Mouse (Mus musculus) embryonic facial prominence, embryonic 13.5 days (tissue): ENCODE data around the gene Htatip2. TPM values are rescaled to one million over a fixed set of nuclear protein-coding genes. Genes with fewer than 3 reads are reported as not detected.

ENCODE experiments used
- ATAC-seq: fragments of 200-750 bp; cut with Nextera tagmentation; 2 replicates; pipeline ENCODE4 v1.8.0; 2017; ENCODE audit warnings: low read depth; ENCODE audit not compliant: insufficient number of reproducible peaks, insufficient read depth, low FRiP score, low TSS enrichment
- H3K27ac ChIP-seq: fragments of 300-500 bp; sonication (generic); 2 replicates; pipeline ENCODE4 v1.5.1; 2015; ENCODE audit warnings: moderate library complexity, mild to moderate bottlenecking, inconsistent platforms
- H3K27me3 ChIP-seq: fragments of 300-500 bp; sonication (generic); 2 replicates; pipeline ENCODE4 v1.6.1; 2015; ENCODE audit warnings: mild to moderate bottlenecking, inconsistent platforms
- H3K36me3 ChIP-seq: fragments of 300-500 bp; sonication (generic); 2 replicates; pipeline ENCODE4 v1.6.1; 2015; ENCODE audit warnings: mild to moderate bottlenecking, inconsistent platforms
- H3K4me1 ChIP-seq: fragments of 300-500 bp; sonication (generic); 2 replicates; pipeline ENCODE4 v1.6.1; 2015; ENCODE audit warnings: inconsistent platforms
- H3K4me2 ChIP-seq: fragments of 300-500 bp; sonication (generic); 2 replicates; pipeline ENCODE4 v1.6.1; 2015; ENCODE audit warnings: moderate library complexity, mild to moderate bottlenecking, inconsistent platforms
- H3K4me3 ChIP-seq: fragments of 300-500 bp; sonication (generic); 2 replicates; pipeline ENCODE4 v1.5.1; 2015; ENCODE audit warnings: mild to moderate bottlenecking, inconsistent platforms
- H3K9ac ChIP-seq: fragments of 300-500 bp; sonication (generic); 2 replicates; pipeline ENCODE4 v1.6.1; 2015; ENCODE audit warnings: mild to moderate bottlenecking, inconsistent platforms
- H3K9me3 ChIP-seq: fragments of 300-500 bp; sonication (generic); 2 replicates; pipeline ENCODE4 v1.6.1; 2016; ENCODE audit warnings: inconsistent platforms
- WGBS: fragments of 180-500 bp; shearing (Covaris S2); methylation state at CpG from one replicate; pipeline ENCODE4 v1.1.7; 2015; ENCODE audit warnings: mixed read lengths; 5-methylcytosine and 5-hydroxymethylcytosine counted together
- polyA plus RNA-seq: library from polyadenylated mRNA; unstranded; fragments of >200 nt; fragmentation: Nextera tagmentation; extraction: Ambion mirVana; gene quantifications from 2 replicates; pipeline ENCODE4 v1.2.1, GENCODE M21; 2015

The Htatip2 gene
- polyA plus RNA-seq, 1 experiment from 2014 or later, result 10.0 TPM

DNA sequence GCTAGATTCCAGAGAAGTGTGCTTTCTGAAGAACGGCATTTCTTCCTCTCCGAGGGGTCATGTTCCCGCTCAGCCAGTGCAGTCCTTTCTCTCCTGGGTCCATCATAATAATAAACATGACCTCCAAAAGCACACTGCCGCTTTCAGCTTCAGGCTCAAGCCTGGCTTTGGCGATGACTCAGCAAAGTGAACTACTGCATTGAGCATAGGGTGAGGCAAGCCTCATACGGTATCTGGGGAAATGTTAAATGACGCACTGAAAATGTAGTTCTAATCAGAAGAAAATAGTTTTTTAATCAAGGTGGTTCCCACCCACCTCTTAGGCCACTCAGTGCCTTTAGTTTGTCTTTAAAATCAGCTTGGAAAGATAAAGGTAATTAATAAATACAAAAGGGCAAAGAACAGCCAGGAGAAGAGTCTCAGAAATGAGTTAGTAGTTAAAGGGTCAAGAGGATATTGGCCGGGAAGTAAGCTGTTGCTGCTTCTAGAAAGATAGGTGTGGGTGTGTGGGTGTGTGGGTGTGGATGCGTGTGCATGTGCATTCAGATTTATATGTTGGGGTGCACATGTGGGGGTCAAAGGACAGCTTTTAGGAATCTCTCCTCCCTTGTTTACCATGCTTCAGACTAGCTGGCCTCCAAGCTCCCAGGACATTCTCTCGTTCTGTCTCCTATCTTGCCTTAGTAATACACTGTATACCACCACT, 5.2 kb downstream of the Htatip2 start:
- Histone ChIP-seq H3K4me3 (no peak overlapping the region), H3K27ac (no peak overlapping the region), H3K9me3 (no peaks in the 10 kb centered on the region; the same call in 1 of the 2 replicates), H3K4me1 (peaks cover 2% of the 10 kb centered on the region), H3K9ac (no peak overlapping the region), H3K36me3 (no peaks in the 10 kb centered on the region), H3K27me3 (no peaks in the 10 kb centered on the region; the same call in 1 of the 2 replicates), H3K4me2 (no peak overlapping the region)
- WGBS, result 71% methylated on average over 10 of the region's 10 CpGs
- ATAC-seq, result no peak

DNA sequence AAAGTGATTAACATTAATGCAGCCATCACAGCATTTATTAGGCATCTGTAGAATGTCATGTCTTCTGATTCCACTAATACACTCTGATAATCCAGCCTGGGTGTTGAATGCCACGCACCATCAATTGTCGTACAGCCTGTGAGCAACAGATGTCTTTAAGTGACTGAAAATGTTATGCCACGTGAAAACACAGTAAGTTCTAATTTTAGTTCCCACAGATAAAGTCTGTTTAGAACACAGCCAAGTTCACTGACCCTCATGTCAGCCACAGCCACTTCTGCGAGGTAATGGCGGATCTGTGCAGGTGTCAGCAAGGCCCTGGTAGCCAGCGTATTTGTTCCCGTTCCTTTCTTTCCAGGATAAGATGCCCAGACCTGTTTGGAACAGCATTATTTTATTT, 7.3 kb downstream of the Htatip2 start:
- ATAC-seq, result no peak
- Histone ChIP-seq H3K4me3 (no peak overlapping the region), H3K27ac (no peak overlapping the region), H3K9ac (no peak overlapping the region), H3K9me3 (no peaks in the 10 kb centered on the region), H3K4me1 (no peaks in the 10 kb centered on the region), H3K27me3 (no peaks in the 10 kb centered on the region), H3K36me3 (no peaks in the 10 kb centered on the region), H3K4me2 (no peak overlapping the region)
- WGBS, result 90% methylated on average over 7 of the region's 7 CpGs

DNA sequence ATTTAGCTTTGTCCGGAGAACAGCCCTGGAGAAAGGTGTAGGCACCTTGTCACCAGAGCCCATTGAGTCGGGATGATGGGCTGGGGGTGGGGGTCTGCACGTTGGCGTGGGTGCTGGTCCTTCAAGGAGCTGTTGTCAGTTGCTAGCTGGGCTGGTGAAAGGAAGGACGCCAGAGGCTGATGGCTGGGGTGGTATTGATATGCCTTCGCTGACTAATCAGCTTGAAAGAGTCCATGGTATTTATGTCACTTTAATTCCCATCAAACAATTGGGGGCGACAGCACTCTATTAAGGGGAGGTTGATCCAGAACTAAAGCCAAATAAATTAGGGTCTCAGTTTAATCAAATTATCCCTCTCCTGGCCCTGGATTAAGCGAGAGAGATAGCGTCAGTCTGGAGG, 9.6 kb downstream of the Htatip2 start:
- H3K9me3 ChIP-seq, result no peaks in the 10 kb centered on the region
- ATAC-seq, result no peak
- H3K9ac ChIP-seq, result no peak overlapping the region
- no peaks in the 10 kb centered on the region for H3K27me3 ChIP-seq
- H3K27ac ChIP-seq, result no peak overlapping the region
- no peak overlapping the region for H3K4me2 ChIP-seq
- H3K36me3 ChIP-seq, result no peaks in the 10 kb centered on the region
- H3K4me1 ChIP-seq, result no peaks in the 10 kb centered on the region
- 45% methylated on average over 9 of the region's 9 CpGs for WGBS
- no peak overlapping the region for H3K4me3 ChIP-seq

DNA sequence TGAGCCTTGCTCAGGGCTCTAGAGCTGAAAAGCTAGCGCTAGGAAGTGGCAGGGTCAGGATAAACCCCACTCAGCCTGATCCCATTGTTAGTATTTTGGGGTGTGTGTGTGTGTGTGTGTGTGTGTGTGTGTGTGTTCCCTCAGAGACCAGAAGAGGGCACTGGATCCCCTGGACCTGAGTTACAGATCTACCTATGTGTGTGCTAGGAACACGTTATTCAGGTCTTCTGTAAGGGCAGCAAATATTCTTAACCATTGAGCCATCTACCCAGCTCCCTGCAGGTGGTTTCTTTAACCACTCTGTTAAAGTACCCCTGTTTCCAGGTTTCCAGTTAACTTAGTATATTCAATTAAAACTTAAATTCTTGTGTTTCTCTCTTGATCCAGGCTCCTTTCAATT, 15.5 kb downstream of the Htatip2 start:
- Histone ChIP-seq H3K36me3 (no peaks in the 10 kb centered on the region), H3K4me1 (peaks cover 5% of the 10 kb centered on the region; the same call in 1 of the 2 replicates), H3K4me2 (no peak overlapping the region), H3K9ac (no peak overlapping the region), H3K27ac (no peak overlapping the region), H3K27me3 (no peaks in the 10 kb centered on the region), H3K9me3 (no peaks in the 10 kb centered on the region), H3K4me3 (no peak overlapping the region)
- 95% methylated on average over 2 of the region's 2 CpGs for WGBS
- ATAC-seq, result no peak

DNA sequence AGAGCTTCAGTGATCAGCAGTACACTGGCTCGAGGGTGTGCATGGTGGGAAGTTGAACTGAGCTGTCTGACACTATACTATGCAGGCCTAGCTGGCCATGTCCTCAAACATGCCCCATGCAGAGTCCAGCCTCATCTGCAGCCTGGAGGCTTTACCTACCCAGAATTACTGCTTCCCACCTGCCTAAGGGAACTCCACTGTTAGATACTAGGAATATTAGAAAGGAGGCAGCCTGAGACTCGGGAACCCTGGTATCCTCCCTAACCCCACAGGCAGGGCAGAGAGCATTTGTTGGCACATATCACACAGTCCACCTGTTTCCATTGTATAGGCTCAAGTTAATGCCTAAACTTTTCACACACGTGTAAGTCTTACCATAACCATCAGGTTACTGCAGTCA, 18.7 kb downstream of the Htatip2 start:
- 53% methylated on average over 3 of the region's 3 CpGs for WGBS
- Histone ChIP-seq H3K4me2 (no peak overlapping the region), H3K36me3 (peaks cover 15% of the 10 kb centered on the region), H3K9ac (no peak overlapping the region), H3K27me3 (no peaks in the 10 kb centered on the region), H3K9me3 (no peaks in the 10 kb centered on the region), H3K27ac (no peak overlapping the region), H3K4me3 (no peak overlapping the region), H3K4me1 (peaks cover 14% of the 10 kb centered on the region)
- ATAC-seq, result 0 out of 2 replicates have a peak, but pooled peaks have one; percentile 1

DNA sequence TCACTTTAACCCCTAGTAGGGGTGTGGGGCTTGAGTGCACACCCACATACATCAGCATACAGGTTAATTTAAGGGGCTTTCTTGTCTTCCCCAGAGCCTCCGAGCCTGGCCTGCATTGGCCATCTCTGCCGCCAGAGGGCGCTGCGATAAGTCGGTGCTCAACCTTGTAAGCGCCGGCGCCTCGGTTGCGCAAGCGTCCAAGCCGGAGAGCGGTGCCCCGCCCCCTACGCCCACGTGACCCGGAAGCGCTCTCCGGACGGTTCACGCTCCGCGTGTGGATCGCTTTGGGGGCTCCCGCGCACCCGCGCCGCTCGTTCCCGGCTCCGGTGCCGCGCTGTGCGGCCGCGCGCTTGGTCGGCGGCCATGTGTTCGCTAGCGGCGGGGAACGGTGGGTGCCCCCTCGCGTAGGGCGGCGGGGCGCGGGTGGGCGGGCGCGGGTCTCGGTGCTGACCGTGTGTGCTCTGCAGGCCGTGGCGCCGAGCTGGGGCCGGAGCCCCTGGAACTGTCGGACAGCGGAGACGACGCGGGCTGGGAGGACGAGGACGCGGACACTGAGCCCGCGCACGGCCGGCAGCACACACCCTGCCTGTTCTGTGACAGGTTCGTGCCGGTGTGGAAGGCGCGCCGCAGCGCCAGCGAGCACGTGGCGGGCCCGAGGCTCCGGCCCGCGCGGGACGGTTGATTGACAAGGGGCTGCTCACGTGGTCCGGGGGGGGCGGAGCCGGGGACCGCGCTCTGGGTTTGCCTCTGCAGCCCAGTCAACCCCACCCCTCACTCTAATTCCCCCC, 19.4 kb downstream of the Htatip2 start, which contains the start of gene Prmt3:
TSS of gene Prmt3 (plus strand) at position 233 of the 788 bp plus-strand sequence.
- ATAC-seq, result peak; percentile 89
- H3K9me3 ChIP-seq, result no peaks in the 10 kb centered on the region
- WGBS, result under 1% methylated on average over 88 of the region's 92 CpGs
- peak within 1 kb of the TSS; percentile 79 for H3K9ac ChIP-seq
- no peaks in the 10 kb centered on the region for H3K27me3 ChIP-seq
- H3K4me2 ChIP-seq, result peak within 1 kb of the TSS; percentile 72
- H3K4me3 ChIP-seq, result peak within 1 kb of the TSS; percentile 67
- peak within 1 kb of the TSS; percentile 52; the same call in 1 of the 2 replicates for H3K27ac ChIP-seq
- H3K36me3 ChIP-seq, result peaks cover 16% of the 10 kb centered on the region
- peaks cover 14% of the 10 kb centered on the region for H3K4me1 ChIP-seq

DNA sequence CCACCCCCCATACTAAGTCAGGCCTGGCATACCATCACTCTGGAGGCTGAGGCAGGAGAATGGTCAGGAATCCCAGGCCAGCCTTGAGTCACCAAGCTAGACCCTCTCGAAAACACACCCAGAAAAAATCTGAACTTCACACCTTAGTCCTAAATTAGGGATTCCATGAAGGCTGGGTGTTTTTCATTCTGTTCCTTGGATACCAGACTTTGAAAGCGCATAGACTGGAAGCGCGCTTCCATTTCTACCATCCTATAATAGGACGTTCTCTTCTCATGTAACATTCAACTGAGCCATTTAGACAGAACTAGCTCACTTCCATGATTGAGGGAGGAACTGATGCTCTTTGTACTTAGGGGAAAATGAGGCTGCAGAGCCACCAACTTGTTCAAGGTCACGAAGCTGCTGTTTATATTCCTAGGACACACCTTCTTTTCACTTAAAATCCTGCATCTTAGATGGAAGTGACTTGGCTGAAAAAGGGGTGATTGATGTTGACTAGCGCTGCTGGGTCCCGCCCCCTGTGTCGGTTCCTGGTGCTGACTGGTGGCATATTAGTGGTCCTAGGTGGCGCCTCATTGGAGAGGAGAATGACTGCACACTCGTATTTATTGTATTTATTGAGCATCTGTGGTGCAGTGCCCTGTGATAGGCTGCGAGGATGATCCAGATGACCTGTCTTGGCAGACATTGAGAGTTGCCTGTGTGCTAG, 20.1 kb downstream of the Htatip2 start:
- WGBS, result 78% methylated on average over 12 of the region's 12 CpGs
- H3K9ac ChIP-seq, result peak overlapping the region; percentile 79; the same call in 1 of the 2 replicates
- peak overlapping the region; percentile 52; the same call in 1 of the 2 replicates for H3K27ac ChIP-seq
- H3K4me1 ChIP-seq, result peaks cover 14% of the 10 kb centered on the region
- H3K27me3 ChIP-seq, result no peaks in the 10 kb centered on the region
- peak overlapping the region; percentile 72 for H3K4me2 ChIP-seq
- no peaks in the 10 kb centered on the region for H3K9me3 ChIP-seq
- ATAC-seq, result no peak
- peaks cover 21% of the 10 kb centered on the region for H3K36me3 ChIP-seq
- peak overlapping the region; percentile 67 for H3K4me3 ChIP-seq

DNA sequence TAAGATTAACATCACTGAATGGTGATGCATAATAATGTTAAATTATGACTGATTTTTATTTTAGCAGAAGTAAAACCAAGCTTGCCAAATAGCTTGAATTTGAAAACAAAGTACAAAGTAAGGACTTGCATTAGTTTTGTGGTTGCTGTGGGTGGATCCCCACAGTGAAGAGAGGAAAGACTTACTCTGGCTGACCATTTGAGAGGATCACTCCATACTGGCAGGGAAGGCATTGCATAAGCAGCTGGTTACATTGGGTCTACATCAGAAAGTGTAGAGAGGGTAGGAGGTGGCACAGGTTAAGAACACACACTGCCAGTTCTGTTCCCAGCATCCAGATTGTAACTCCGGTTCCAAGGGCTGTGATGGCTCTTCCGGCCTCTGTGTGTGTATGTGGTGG, 24.1 kb downstream of the Htatip2 start:
- H3K27me3 ChIP-seq, result no peaks in the 10 kb centered on the region
- H3K36me3 ChIP-seq, result peaks cover 43% of the 10 kb centered on the region
- no peak overlapping the region for H3K4me3 ChIP-seq
- 96% methylated on average over 2 of the region's 2 CpGs for WGBS
- H3K9ac ChIP-seq, result no peak overlapping the region
- ATAC-seq, result no peak
- no peak overlapping the region for H3K27ac ChIP-seq
- peaks cover 14% of the 10 kb centered on the region for H3K4me1 ChIP-seq
- H3K9me3 ChIP-seq, result no peaks in the 10 kb centered on the region
- no peak overlapping the region for H3K4me2 ChIP-seq

DNA sequence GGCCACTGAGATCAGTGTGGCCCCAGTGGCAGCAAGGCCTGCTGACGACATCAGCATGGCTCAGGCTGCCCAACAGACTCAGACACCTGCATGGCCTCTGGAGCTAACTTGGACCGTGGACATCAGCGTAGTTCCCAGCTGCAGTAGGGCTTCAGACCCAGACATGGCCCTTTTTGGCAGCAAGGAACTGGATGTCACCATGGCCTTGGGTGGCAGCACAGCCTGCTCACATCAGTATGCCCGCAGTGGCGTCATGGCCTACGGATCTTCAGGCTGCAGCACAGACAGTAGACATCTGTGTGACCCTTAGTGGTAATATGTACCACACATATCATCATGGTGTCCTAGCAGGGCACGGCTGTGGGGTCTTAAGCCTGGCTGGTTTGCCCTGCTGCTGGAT, 26.2 kb downstream of the Htatip2 start:
- ATAC-seq, result no peak
- Histone ChIP-seq H3K27ac (no peak overlapping the region), H3K9ac (no peak overlapping the region), H3K36me3 (peaks cover 58% of the 10 kb centered on the region), H3K9me3 (no peaks in the 10 kb centered on the region), H3K27me3 (no peaks in the 10 kb centered on the region), H3K4me2 (no peak overlapping the region), H3K4me3 (no peak overlapping the region), H3K4me1 (0 out of 2 replicates have a peak, but pooled peaks cover 1% of the 10 kb centered on the region)
- WGBS, result 92% methylated on average over 7 of the region's 7 CpGs

DNA sequence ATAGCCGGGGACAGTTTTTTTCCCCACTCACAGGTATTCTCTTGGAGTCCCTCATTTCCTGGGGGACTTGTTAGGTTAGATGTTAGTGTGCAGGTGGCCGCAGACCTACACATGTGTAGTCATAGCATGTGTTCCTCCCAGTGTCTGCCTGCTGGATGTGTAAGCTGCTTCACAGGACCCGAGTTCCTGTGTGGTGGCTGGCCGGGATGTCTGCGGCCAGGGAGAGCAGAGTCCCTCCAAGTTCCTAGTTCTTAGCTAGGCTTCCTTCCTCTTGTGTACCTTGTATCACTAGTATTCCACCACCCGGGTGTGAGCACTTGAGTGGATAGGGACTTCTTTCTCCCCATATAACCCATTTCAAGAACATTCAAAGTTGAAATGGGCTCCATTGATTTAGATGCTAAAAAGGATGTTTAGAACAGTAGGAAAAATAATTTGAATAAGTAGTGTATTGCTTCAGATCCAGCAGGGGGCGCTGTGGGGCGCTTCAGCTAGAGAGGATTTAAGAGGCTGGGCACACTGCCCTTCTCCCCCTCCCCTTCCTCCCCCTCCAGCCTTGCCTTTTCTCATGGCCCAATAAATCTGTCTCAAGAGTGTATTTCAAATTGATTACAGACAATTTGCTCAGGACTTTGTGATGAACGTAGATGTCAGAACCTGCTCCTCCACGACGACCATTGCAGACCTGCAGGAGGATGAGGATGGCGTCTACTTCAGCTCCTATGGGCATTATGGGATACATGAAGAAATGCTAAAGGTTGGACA, 27.9 kb downstream of the Htatip2 start:
- Histone ChIP-seq H3K27ac (no peak overlapping the region), H3K4me1 (no peaks in the 10 kb centered on the region), H3K9me3 (no peaks in the 10 kb centered on the region), H3K27me3 (no peaks in the 10 kb centered on the region), H3K36me3 (peaks cover 53% of the 10 kb centered on the region), H3K4me2 (no peak overlapping the region), H3K4me3 (no peak overlapping the region), H3K9ac (no peak overlapping the region)
- 68% methylated on average over 12 of the region's 12 CpGs for WGBS
- ATAC-seq, result no peak

DNA sequence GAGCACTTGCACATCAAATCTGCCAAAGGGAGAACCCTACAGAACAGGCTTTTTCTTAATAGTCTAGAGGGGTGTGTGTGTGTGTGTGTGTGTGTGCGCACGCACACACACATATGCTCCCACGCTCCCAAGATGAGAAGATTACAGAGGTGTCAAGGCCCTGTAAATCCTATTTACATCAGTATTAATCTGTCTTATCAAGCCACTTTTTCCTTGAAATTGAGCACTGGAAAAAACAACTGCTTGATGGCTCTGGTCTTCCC, 28.4 kb downstream of the Htatip2 start:
- Histone ChIP-seq H3K4me2 (no peak overlapping the region), H3K36me3 (peaks cover 50% of the 10 kb centered on the region), H3K4me3 (no peak overlapping the region), H3K9ac (no peak overlapping the region), H3K4me1 (no peaks in the 10 kb centered on the region), H3K9me3 (no peaks in the 10 kb centered on the region), H3K27me3 (no peaks in the 10 kb centered on the region), H3K27ac (no peak overlapping the region)
- WGBS, result 95% methylated on average over 3 of the region's 3 CpGs
- ATAC-seq, result no peak
